Mouse (Mus musculus): ENCODE measurements at regions not wholly inside any gene's neighbourhood (a gene's known extent, or its start where the extent isn't known, plus 50 kb on each side); places are given as distances from the start of the nearest gene placed in this dataset.

- TF ChIP-seq FLI1 (IDR thresholded peaks at IDR 0.05; ENCODE audit: low read length) (no peak), GATA1 (IDR thresholded peaks at IDR 0.05; ENCODE audit: borderline replicate concordance, low read length) (peak; percentile 60; the same call in 1 of the 3 replicates)
- Histone ChIP-seq H3K9me3 (peaks cover 66% of the 10 kb centered on the region), H3K36me3 (replicated peaks; ENCODE audit: low read length) (no peaks in the 10 kb centered on the region), H3K4me3 (replicated peaks) (peak overlapping the region; percentile 73), H3K27me3 (replicated peaks) (peaks cover 40% of the 10 kb centered on the region), H3K4me1 (peaks cover 30% of the 10 kb centered on the region)
These were observed 89.8 kb upstream of the Rpl38 start for GRCm38 (mm10) chr11:114578551-114578950.

GRCm38 (mm10) chr11:114576803-114577202 lies 91.5 kb upstream of the Rpl38 start:
- H3K4me3 ChIP-seq (replicated peaks) = no peak overlapping the region
- peaks cover 34% of the 10 kb centered on the region for H3K27me3 ChIP-seq (replicated peaks)
- H3K9me3 ChIP-seq = peaks cover 52% of the 10 kb centered on the region
- TF ChIP-seq GATA1 (IDR thresholded peaks at IDR 0.05; ENCODE audit: borderline replicate concordance, low read length) = no peak
- TF ChIP-seq FLI1 (IDR thresholded peaks at IDR 0.05; ENCODE audit: low read length) = no peak
- peaks cover 26% of the 10 kb centered on the region for H3K4me1 ChIP-seq
- no peaks in the 10 kb centered on the region for H3K36me3 ChIP-seq (replicated peaks; ENCODE audit: low read length)

- Histone ChIP-seq H3K9me3 (peaks cover 53% of the 10 kb centered on the region), H3K27me3 (replicated peaks) (peaks cover 66% of the 10 kb centered on the region), H3K36me3 (replicated peaks; ENCODE audit: low read length) (no peaks in the 10 kb centered on the region), H3K4me1 (peaks cover 18% of the 10 kb centered on the region), H3K4me3 (replicated peaks) (peak overlapping the region; percentile 80)
- TF ChIP-seq GATA1 (IDR thresholded peaks at IDR 0.05; ENCODE audit: borderline replicate concordance, low read length) (no peak), FLI1 (IDR thresholded peaks at IDR 0.05; ENCODE audit: low read length) (no peak)
These were observed 97.0 kb upstream of the Rpl38 start for GRCm38 (mm10) chr11:114571144-114571869.

- Histone ChIP-seq H3K4me1 (peaks cover 18% of the 10 kb centered on the region), H3K27me3 (replicated peaks) (peaks cover 67% of the 10 kb centered on the region), H3K4me3 (replicated peaks) (no peak overlapping the region), H3K9me3 (peaks cover 51% of the 10 kb centered on the region), H3K36me3 (replicated peaks; ENCODE audit: low read length) (no peaks in the 10 kb centered on the region)
- TF ChIP-seq FLI1 (IDR thresholded peaks at IDR 0.05; ENCODE audit: low read length) (no peak), GATA1 (IDR thresholded peaks at IDR 0.05; ENCODE audit: borderline replicate concordance, low read length) (no peak)
These were observed 98.2 kb upstream of the Rpl38 start for GRCm38 (mm10) chr11:114570076-114570475.

- TF ChIP-seq FLI1 (IDR thresholded peaks at IDR 0.05; ENCODE audit: low read length) (no peak), GATA1 (IDR thresholded peaks at IDR 0.05; ENCODE audit: borderline replicate concordance, low read length) (no peak)
- Histone ChIP-seq H3K36me3 (replicated peaks; ENCODE audit: low read length) (no peaks in the 10 kb centered on the region), H3K4me1 (peaks cover 18% of the 10 kb centered on the region), H3K27me3 (replicated peaks) (peaks cover 63% of the 10 kb centered on the region), H3K4me3 (replicated peaks) (no peak overlapping the region), H3K9me3 (peaks cover 64% of the 10 kb centered on the region)
These were observed 100.2 kb upstream of the Rpl38 start for GRCm38 (mm10) chr11:114567814-114568800.

GRCm38 (mm10) chr11:114567045-114567780 lies 101.1 kb upstream of the Rpl38 start:
- Histone ChIP-seq H3K4me3 (replicated peaks) (no peak overlapping the region), H3K27me3 (replicated peaks) (peaks cover 65% of the 10 kb centered on the region), H3K9me3 (peaks cover 71% of the 10 kb centered on the region), H3K36me3 (replicated peaks; ENCODE audit: low read length) (no peaks in the 10 kb centered on the region), H3K4me1 (peaks cover 18% of the 10 kb centered on the region)
- no peak for TF ChIP-seq FLI1 (IDR thresholded peaks at IDR 0.05; ENCODE audit: low read length)
- no peak for TF ChIP-seq GATA1 (IDR thresholded peaks at IDR 0.05; ENCODE audit: borderline replicate concordance, low read length)

- H3K36me3 ChIP-seq (replicated peaks; ENCODE audit: low read length) = no peaks in the 10 kb centered on the region
- no peak for TF ChIP-seq FLI1 (IDR thresholded peaks at IDR 0.05; ENCODE audit: low read length)
- peaks cover 11% of the 10 kb centered on the region for H3K4me1 ChIP-seq
- peaks cover 50% of the 10 kb centered on the region for H3K27me3 ChIP-seq (replicated peaks)
- peaks cover 62% of the 10 kb centered on the region for H3K9me3 ChIP-seq
- H3K4me3 ChIP-seq (replicated peaks) = no peak overlapping the region
These were observed 103.4 kb upstream of the Rpl38 start for GRCm38 (mm10) chr11:114564949-114565348.

- Histone ChIP-seq H3K27me3 (replicated peaks) (peaks cover 37% of the 10 kb centered on the region), H3K4me1 (peaks cover 26% of the 10 kb centered on the region), H3K36me3 (replicated peaks; ENCODE audit: low read length) (no peaks in the 10 kb centered on the region), H3K4me3 (replicated peaks) (no peak overlapping the region), H3K9me3 (peaks cover 55% of the 10 kb centered on the region)
- TF ChIP-seq FLI1 (IDR thresholded peaks at IDR 0.05; ENCODE audit: low read length) = no peak
- TF ChIP-seq GATA1 (IDR thresholded peaks at IDR 0.05; ENCODE audit: borderline replicate concordance, low read length) = no peak
These were observed 105.2 kb upstream of the Rpl38 start for GRCm38 (mm10) chr11:114563172-114563571.

- TF ChIP-seq GATA1 (IDR thresholded peaks at IDR 0.05; ENCODE audit: borderline replicate concordance, low read length) (no peak), FLI1 (IDR thresholded peaks at IDR 0.05; ENCODE audit: low read length) (no peak)
- peaks cover 81% of the 10 kb centered on the region for H3K4me1 ChIP-seq
- H3K9me3 ChIP-seq = no peaks in the 10 kb centered on the region
- H3K36me3 ChIP-seq (replicated peaks; ENCODE audit: low read length) = peaks cover 4% of the 10 kb centered on the region
- no peaks in the 10 kb centered on the region for H3K27me3 ChIP-seq (replicated peaks)
- H3K4me3 ChIP-seq (replicated peaks) = peak overlapping the region; percentile 88
These were observed 113.7 kb upstream of the Rpl38 start for GRCm38 (mm10) chr11:114554576-114554975.
